Mouse (Mus musculus): ENCODE measurements around the gene Tbl1xr1.
A peak's percentile ranks its signal among the peaks of the same experiment; 100 is the strongest.

Tbl1xr1 gene

GRCm38 (mm10) chr3:22223023-22223422 is 146.6 kb downstream of the Tbl1xr1 start:
- no peak for DNase-seq

- no peak for DNase-seq
Measured at GRCm38 (mm10) chr3:22228052-22228451, 151.6 kb downstream of the Tbl1xr1 start.

- DNase-seq: no peak
Measured at GRCm38 (mm10) chr3:22230635-22231034, 154.2 kb downstream of the Tbl1xr1 start.

- peak; percentile 24 for DNase-seq
Measured at GRCm38 (mm10) chr3:22238106-22238900, 161.9 kb downstream of the Tbl1xr1 start.

All from kidney, adult 9 months (tissue).